Mouse (Mus musculus) left cerebral cortex, postnatal 4 days (tissue): ENCODE data around the gene Hmox1. TPM values are rescaled to one million over a fixed set of nuclear protein-coding genes. Genes with fewer than 3 reads are reported as not detected.
A peak's percentile ranks its signal among the peaks of the same experiment; 100 is the strongest.

Experiments used
- DNase-seq: peaks from one replicate; pipeline ENCODE4 v3.0.0-alpha.2; 2022
- intact Hi-C: fragments of 180-260 bp; cut with DNase I; formaldehyde crosslinking; loops from one replicate; pipeline ENCODE4 v1.15.1; 2025
- total RNA-seq, 2 experiments: library from RNA; stranded (reverse); gene quantifications; 2 replicates each; pipeline ENCODE4 v1.2.3; 2021

Hmox1 gene
- total RNA-seq, result 1 to 10 TPM; 7.3 to 7.5 TPM

DNA sequence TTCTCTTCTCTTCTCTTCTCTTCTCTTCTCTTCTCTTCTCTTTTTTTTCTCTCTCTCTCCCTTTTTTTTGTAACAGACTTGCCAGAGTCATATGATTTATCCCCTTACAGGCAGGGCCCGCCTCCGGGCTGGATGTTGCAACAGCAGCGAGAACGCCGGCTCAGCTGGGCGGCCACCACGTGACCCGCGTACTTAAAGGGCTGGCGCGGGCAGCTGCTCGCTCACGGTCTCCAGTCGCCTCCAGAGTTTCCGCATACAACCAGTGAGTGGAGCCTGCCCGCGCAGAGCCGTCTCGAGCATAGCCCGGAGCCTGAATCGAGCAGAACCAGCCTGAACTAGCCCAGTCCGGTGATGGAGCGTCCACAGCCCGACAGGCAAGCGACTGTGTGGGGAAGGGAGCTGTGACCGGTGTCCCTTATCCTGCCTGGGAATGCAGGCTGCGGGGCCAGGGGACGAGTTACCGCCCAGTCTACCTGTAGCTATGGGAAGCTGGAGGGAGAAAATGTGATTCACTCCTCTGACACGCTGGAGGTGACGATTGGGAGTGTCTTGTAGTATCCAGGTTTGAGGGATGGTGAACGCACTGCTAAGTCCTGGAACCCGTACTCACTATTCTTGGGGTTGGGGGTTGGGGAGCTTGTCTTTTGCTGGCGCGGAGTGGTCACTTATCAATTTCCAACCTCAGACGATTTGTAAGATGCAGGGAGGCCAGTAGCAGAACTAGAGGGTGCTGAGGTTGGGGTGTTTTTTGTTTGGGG lies at the start of gene Hmox1:
TSS of gene Hmox1 (plus strand) at position 223 of the 758 bp plus-strand sequence.
- intact Hi-C loops, result no loop called here
- peak; percentile 87 for DNase-seq

DNA sequence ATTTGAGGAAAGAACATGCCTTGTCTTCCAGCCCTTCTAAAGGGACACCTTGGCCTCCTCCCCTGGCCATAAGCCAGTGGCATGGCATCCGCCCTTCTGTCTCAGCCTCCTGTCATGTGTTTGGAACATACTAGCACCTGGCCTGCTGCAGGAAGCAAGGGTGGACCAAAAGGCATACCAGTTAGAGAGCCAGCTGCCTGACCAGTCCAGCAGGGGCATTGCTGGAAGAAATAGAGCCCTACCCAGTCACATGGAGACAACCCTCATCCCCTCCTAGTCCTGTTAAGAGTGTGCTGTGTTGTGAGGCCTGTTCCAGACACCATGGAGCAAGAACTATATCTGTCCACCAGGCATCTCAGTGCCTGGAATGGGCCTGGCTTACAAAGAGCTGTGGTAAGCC lies 47.1 kb upstream of the Hmox1 start:
- no peak for DNase-seq
- intact Hi-C loops, result no loop called here

DNA sequence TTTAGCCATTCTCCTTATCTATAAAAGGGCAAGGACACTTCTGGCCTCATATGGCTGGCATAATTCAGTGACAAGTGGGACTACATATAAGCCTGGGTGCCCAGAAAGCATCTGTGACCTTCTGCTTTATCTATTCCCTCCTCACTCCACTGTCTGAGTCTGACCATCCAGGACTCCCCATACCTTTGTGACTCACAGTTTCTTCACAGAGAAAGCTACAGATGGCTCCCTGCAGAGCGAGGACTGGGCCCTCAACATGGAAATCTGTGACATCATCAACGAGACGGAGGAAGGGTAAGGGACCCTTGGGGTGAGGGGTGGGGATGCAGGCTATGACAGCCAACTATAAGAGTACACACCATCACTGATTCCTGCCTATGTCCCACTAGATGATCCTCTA lies 45.6 kb upstream of the Hmox1 start:
- DNase-seq, result no peak
- intact Hi-C loops, result no loop called here

- intact Hi-C loops, result no loop called here
- no peak for DNase-seq
Measured at GRCm38 (mm10) chr8:75053342-75053741, 40.1 kb upstream of the Hmox1 start.

DNA sequence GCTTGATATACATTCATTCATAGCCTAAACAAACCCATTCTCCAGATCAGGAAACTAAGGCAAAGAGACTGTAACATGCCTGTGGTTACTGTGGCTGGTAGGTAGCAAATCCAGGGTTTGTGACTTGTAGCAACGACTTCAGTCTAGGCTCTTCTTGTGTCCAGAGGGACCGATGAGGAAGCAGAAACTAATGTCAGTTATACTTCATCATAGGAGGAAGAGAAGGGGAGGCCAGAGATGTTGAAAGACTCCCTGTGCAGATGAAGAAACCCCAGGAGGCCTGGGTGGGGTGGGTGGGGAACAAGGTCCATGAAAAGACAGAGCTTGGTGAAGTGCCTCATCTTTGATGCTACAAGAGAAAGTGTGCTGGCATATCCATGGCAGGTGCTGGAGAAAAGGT lies 37.7 kb upstream of the Hmox1 start:
- intact Hi-C loops, result no loop called here
- DNase-seq, result no peak

DNA sequence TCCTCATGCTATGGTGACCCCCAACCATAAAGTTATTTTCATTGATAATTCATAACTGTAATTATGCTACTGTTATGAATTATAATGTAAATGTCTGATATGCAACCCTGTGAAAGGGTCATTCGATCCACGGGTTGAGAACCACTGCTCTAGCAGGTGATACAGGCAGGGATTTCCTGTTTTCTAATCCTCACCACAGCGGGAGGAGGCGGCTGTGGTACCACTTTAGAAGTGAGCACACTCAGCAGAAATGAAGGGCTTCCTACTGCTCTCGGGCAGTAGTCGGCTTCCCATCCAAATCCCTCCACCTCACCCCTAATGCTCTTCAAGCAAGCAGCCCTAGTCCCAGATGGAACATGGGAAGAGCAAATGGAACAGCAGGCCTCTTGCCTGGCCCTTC lies 33.4 kb upstream of the Hmox1 start:
- intact Hi-C loops, result no loop called here
- no peak for DNase-seq

DNA sequence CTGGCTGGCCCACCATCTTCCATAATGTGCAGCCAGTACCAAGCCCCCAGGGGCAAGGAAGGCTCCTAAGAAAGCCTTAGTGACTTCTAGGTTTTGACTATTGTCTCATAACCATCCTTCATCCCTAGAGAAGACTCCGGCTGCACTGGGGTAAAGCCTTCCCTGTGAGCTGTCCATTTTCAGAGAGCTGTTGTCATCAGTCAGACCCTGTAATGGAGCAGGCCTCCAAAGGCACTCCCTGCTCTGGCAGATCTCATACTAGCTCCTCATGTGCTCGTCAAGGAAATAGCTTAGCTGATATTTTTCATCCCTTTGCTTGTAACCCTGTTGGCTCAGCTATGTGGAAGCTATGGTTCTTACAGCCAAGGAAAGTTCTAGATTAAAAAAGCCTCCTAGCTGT lies 32.6 kb upstream of the Hmox1 start:
- intact Hi-C loops, result no loop called here
- no peak for DNase-seq

- intact Hi-C loops, result no loop called here
- no peak for DNase-seq
Measured at GRCm38 (mm10) chr8:75063290-75063689, 30.1 kb upstream of the Hmox1 start.

DNA sequence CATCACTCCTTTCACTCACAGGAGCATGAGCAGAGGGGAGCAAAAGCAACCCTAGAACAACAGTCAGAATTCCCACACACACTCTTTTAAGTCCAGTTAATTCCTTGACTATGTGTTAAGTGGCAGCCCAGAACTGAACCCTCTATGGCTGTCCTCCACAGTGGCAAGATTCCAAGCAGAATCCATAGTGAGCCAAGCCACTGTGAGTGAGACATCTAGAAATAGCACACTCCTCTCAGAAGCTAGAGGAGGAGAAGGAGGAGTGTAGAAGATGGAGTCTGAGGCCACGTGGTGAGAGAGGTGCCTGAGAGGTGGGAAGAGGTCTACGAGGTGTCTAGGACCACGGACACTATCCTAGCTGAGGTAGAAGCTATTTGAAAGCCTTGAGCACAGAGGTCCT lies 28.6 kb upstream of the Hmox1 start:
- DNase-seq, result no peak
- intact Hi-C loops, result no loop called here

DNA sequence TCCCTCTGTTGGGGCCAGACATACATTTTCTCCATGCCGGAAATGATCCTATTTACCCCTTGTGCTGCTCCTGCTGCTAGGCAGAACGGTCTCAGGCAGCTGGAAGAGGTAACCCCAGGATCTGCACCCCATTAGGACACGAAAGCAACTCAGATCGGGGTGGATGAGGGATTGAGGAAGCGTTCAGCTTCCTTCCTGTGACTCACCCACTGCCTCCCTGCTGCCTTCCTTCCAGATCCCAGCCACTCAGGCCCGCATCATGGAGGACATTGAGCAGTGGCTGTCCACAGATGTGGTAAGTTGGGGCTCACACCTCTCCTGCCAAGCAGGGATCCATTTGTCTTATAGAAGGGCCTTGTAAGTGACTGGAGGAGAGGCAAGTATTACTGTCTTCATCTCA lies 26.1 kb upstream of the Hmox1 start:
- DNase-seq, result no peak
- intact Hi-C loops, result no loop called here

GRCm38 (mm10) chr8:75070297-75070696 lies 23.1 kb upstream of the Hmox1 start:
- DNase-seq, result no peak

GRCm38 (mm10) chr8:75071627-75072346 lies 21.6 kb upstream of the Hmox1 start:
- DNase-seq, result peak; percentile 80
- intact Hi-C loops, result loop anchor here (5.0 kb wide), 2 partner anchors 36 to 146 kb away; partner anchors contain the start of gene Mcm5

More at GRCm38 (mm10) chr8:75070297-75070696, 23.1 kb upstream of the Hmox1 start:
- intact Hi-C loops, result loop anchor here (5.0 kb wide), 2 partner anchors 37 to 147 kb away; partner anchors contain the start of gene Mcm5

GRCm38 (mm10) chr8:75074876-75075275 lies 18.5 kb upstream of the Hmox1 start:
- DNase-seq, result peak; percentile 38
- intact Hi-C loops, result loop anchor here (5.0 kb wide), 2 partner anchors 32 to 142 kb away; partner anchors contain the start of gene Mcm5

DNA sequence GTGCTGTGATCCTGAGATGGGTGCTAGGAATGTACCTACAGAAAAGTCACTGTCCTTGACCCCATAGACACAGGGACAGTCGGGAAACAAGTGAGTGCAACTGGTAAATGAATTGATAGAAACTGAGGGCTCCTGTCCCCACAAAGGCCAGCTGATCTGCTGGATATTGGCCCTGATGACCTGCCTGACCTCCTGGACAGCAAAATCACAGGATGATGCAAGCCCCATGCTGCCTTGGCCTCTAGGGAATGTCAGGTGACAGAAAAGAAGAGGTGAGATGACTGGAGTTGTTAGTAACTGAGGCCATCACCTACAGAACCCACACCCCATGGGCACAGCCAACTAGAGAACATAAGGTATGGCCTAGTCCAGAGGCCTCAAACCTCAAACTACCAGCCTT lies 15.2 kb upstream of the Hmox1 start:
- DNase-seq, result no peak
- intact Hi-C loops, result no loop called here

DNA sequence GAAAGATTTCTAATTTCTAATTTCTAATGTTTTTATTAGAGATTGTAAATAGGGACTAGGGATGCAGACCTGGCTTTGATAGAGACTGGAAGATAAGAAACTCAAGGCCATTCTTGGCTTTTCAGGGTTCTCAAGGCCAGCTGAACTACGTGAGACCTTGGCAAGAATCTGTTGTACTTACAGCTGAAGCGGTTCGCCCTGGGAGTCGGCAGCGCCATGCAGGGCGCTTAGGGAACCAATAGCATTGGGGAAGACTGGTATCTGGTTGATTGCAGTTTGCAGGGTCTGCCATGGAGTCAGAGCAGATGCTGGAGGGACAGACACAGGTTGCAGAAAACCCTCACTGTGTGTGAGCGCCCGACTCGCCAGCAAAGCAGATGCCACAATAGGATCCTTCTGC lies 14.6 kb upstream of the Hmox1 start:
- intact Hi-C loops, result no loop called here
- no peak for DNase-seq

GRCm38 (mm10) chr8:75081364-75082040 lies 11.9 kb upstream of the Hmox1 start:
- intact Hi-C loops, result no loop called here
- DNase-seq, result no peak

- no peak for DNase-seq
- intact Hi-C loops, result no loop called here
Measured at GRCm38 (mm10) chr8:75082181-75082805, 11.1 kb upstream of the Hmox1 start.

- DNase-seq, result peak; percentile 84
- intact Hi-C loops, result no loop called here
Measured at GRCm38 (mm10) chr8:75083846-75084245, 9.6 kb upstream of the Hmox1 start.

GRCm38 (mm10) chr8:75084382-75085064 lies 8.9 kb upstream of the Hmox1 start:
- DNase-seq, result no peak
- intact Hi-C loops, result no loop called here

- no peak for DNase-seq
- intact Hi-C loops, result no loop called here
Measured at GRCm38 (mm10) chr8:75086002-75086401, 7.4 kb upstream of the Hmox1 start.
